Mouse (Mus musculus) limb, embryonic 14.5 days (tissue): ENCODE measurements at regions not wholly inside any gene's neighbourhood (a gene's known extent, or its start where the extent isn't known, plus 50 kb on each side); places are given as distances from the start of the nearest gene placed in this dataset.

ENCODE experiments used
- ATAC-seq: fragments of 200-750 bp; cut with Nextera tagmentation; 2 replicates; pipeline ENCODE4 v1.8.0; 2017; ENCODE audit warnings: low read depth, moderate number of reproducible peaks, moderate TSS enrichment; ENCODE audit not compliant: low FRiP score
- DNase-seq: peaks from one replicate; pipeline ENCODE4 v3.0.0-alpha.2; 2015; ENCODE audit warnings: low spot score
- H3K27ac ChIP-seq: fragments of 300-500 bp; sonication (generic); replicated peaks from 2 replicates; pipeline ENCODE4 v1.5.1; 2014; ENCODE audit warnings: low read depth, mild to moderate bottlenecking, low read length, moderate library complexity, mixed read lengths
- H3K27me3 ChIP-seq: fragments of 300-500 bp; sonication (generic); 2 replicates; pipeline ENCODE4 v1.6.1; 2014; ENCODE audit warnings: low read length, mixed read lengths; ENCODE audit not compliant: control insufficient read depth, insufficient read depth
- H3K36me3 ChIP-seq: fragments of 300-500 bp; sonication (generic); 2 replicates; pipeline ENCODE4 v1.6.1; 2014; ENCODE audit warnings: mild to moderate bottlenecking, low read length, moderate library complexity, mixed read lengths; ENCODE audit not compliant: control insufficient read depth, insufficient read depth
- H3K4me1 ChIP-seq: fragments of 300-500 bp; sonication (generic); 2 replicates; pipeline ENCODE4 v1.6.1; 2014; ENCODE audit warnings: antibody characterized with exemption, low read length, mixed read lengths; ENCODE audit not compliant: control insufficient read depth, insufficient read depth
- H3K4me2 ChIP-seq: fragments of 300-500 bp; sonication (generic); replicated peaks from 2 replicates; pipeline ENCODE4 v1.6.1; 2014; ENCODE audit warnings: low read depth, mild to moderate bottlenecking, low read length, moderate library complexity; ENCODE audit not compliant: severe bottlenecking
- H3K4me3 ChIP-seq: fragments of 300-500 bp; sonication (generic); replicated peaks from 2 replicates; pipeline ENCODE4 v1.5.1; 2014; ENCODE audit warnings: low read length
- H3K9ac ChIP-seq: fragments of 300-500 bp; sonication (generic); 2 replicates; pipeline ENCODE4 v1.6.1; 2014; ENCODE audit warnings: mild to moderate bottlenecking, low read depth, low read length, moderate library complexity; ENCODE audit not compliant: severe bottlenecking
- H3K9me3 ChIP-seq: fragments of 300-500 bp; sonication (generic); 2 replicates; pipeline ENCODE4 v1.6.1; 2016; ENCODE audit warnings: low read length; ENCODE audit not compliant: control insufficient read depth
- POLR2A ChIP-seq: fragments of 200-500 bp; IDR thresholded peaks from 2 replicates; pipeline ENCODE4 v1.8.0; 2012; ENCODE audit warnings: inconsistent platforms, mild to moderate bottlenecking, moderate library complexity, borderline replicate concordance; ENCODE audit not compliant: insufficient read depth, insufficient read length; ENCODE audit errors: extremely low read depth
- WGBS: fragments of 180-500 bp; shearing (Covaris S2); extraction: QIAGEN DNeasy Blood & Tissue Kit; methylation state at CpG from one replicate; pipeline ENCODE4 v1.1.7; 2014; 5-methylcytosine and 5-hydroxymethylcytosine counted together

- Histone ChIP-seq H3K27me3 (no peaks in the 10 kb centered on the region), H3K9me3 (no peaks in the 10 kb centered on the region), H3K27ac (no peak overlapping the region), H3K36me3 (no peaks in the 10 kb centered on the region), H3K4me2 (no peak overlapping the region), H3K4me1 (no peaks in the 10 kb centered on the region), H3K9ac (no peak overlapping the region), H3K4me3 (no peak overlapping the region)
- no peak for DNase-seq
- no peak for TF ChIP-seq POLR2A
- 62% methylated on average over 7 of the region's 7 CpGs for WGBS
- no peak for ATAC-seq
Observed at GRCm38 (mm10) chr4:94144901-94145801, 411.2 kb upstream of the Gm10306 start.

GRCm38 (mm10) chr4:94147964-94148533 lies 408.3 kb upstream of the Gm10306 start:
- Histone ChIP-seq H3K4me1 (no peaks in the 10 kb centered on the region), H3K4me2 (no peak overlapping the region), H3K27me3 (no peaks in the 10 kb centered on the region), H3K9ac (no peak overlapping the region), H3K27ac (no peak overlapping the region), H3K4me3 (no peak overlapping the region), H3K36me3 (no peaks in the 10 kb centered on the region), H3K9me3 (no peaks in the 10 kb centered on the region)
- no peak for TF ChIP-seq POLR2A
- no peak for ATAC-seq
- peak; percentile 28 for DNase-seq

- H3K36me3 ChIP-seq: no peaks in the 10 kb centered on the region
- WGBS: 56% methylated on average over 3 of the region's 3 CpGs
- DNase-seq (no peak), ATAC-seq (no peak)
- no peak overlapping the region for H3K27ac ChIP-seq
- H3K9me3 ChIP-seq: no peaks in the 10 kb centered on the region
- H3K4me2 ChIP-seq: no peak overlapping the region
- H3K27me3 ChIP-seq: no peaks in the 10 kb centered on the region
- H3K4me1 ChIP-seq: no peaks in the 10 kb centered on the region
- no peak overlapping the region for H3K9ac ChIP-seq
- no peak for TF ChIP-seq POLR2A
- no peak overlapping the region for H3K4me3 ChIP-seq
Observed at GRCm38 (mm10) chr4:94149056-94149455, 407.3 kb upstream of the Gm10306 start.

- H3K4me1 ChIP-seq: no peaks in the 10 kb centered on the region
- no peak overlapping the region for H3K27ac ChIP-seq
- no peak for TF ChIP-seq POLR2A
- H3K4me2 ChIP-seq: no peak overlapping the region
- no peaks in the 10 kb centered on the region for H3K36me3 ChIP-seq
- no peaks in the 10 kb centered on the region for H3K9me3 ChIP-seq
- H3K9ac ChIP-seq: no peak overlapping the region
- no peak for ATAC-seq
- H3K4me3 ChIP-seq: no peak overlapping the region
- 61% methylated on average over 2 of the region's 2 CpGs for WGBS
- no peaks in the 10 kb centered on the region for H3K27me3 ChIP-seq
- peak; percentile 20 for DNase-seq
Observed at GRCm38 (mm10) chr4:94160620-94161019, 395.7 kb upstream of the Gm10306 start.

GRCm38 (mm10) chr4:94173096-94173495 lies 383.2 kb upstream of the Gm10306 start:
- whole genome bisulfite sequencing: 73% methylated on average over 2 of the region's 2 CpGs
- no peak for ATAC-seq
- H3K27ac ChIP-seq: no peak overlapping the region
- no peaks in the 10 kb centered on the region for H3K27me3 ChIP-seq
- H3K9ac ChIP-seq: no peak overlapping the region
- no peaks in the 10 kb centered on the region for H3K9me3 ChIP-seq
- H3K4me2 ChIP-seq: no peak overlapping the region
- H3K36me3 ChIP-seq: no peaks in the 10 kb centered on the region
- no peak for TF ChIP-seq POLR2A
- H3K4me1 ChIP-seq: no peaks in the 10 kb centered on the region
- no peak for DNase-seq
- no peak overlapping the region for H3K4me3 ChIP-seq

GRCm38 (mm10) chr4:94186997-94187396 lies 369.3 kb upstream of the Gm10306 start:
- H3K36me3 ChIP-seq: no peaks in the 10 kb centered on the region
- DNase-seq (no peak), ATAC-seq (no peak)
- TF ChIP-seq POLR2A: no peak
- no peaks in the 10 kb centered on the region for H3K27me3 ChIP-seq
- no peaks in the 10 kb centered on the region for H3K4me1 ChIP-seq
- no peak overlapping the region for H3K27ac ChIP-seq
- 68% methylated on average over 4 of the region's 4 CpGs for WGBS
- H3K9ac ChIP-seq: no peak overlapping the region
- no peaks in the 10 kb centered on the region for H3K9me3 ChIP-seq
- no peak overlapping the region for H3K4me2 ChIP-seq
- no peak overlapping the region for H3K4me3 ChIP-seq
